Mouse (Mus musculus) forebrain, embryonic 12.5 days (tissue): ENCODE data around the gene Selenoo. TPM values are rescaled to one million over a fixed set of nuclear protein-coding genes. Genes with fewer than 3 reads are reported as not detected.

Experiments used
- ATAC-seq: fragments of 200-750 bp; cut with Nextera tagmentation; 2 replicates; pipeline ENCODE4 v1.8.0; 2017; ENCODE audit warnings: moderate TSS enrichment; ENCODE audit not compliant: low FRiP score
- H3K27ac ChIP-seq: fragments of 300-500 bp; sonication (generic); 2 replicates; pipeline ENCODE4 v1.5.1; 2016; ENCODE audit warnings: mild to moderate bottlenecking
- H3K27me3 ChIP-seq: fragments of 300-500 bp; sonication (generic); 2 replicates; pipeline ENCODE4 v1.6.1; 2016; ENCODE audit warnings: mild to moderate bottlenecking
- H3K36me3 ChIP-seq: fragments of 300-500 bp; sonication (generic); replicated peaks from 2 replicates; pipeline ENCODE4 v1.6.1; 2016; ENCODE audit warnings: mild to moderate bottlenecking
- H3K4me1 ChIP-seq: fragments of 300-500 bp; sonication (generic); 2 replicates; pipeline ENCODE4 v1.6.1; 2016
- H3K4me2 ChIP-seq: fragments of 300-500 bp; sonication (generic); 2 replicates; pipeline ENCODE4 v1.6.1; 2016; ENCODE audit warnings: mild to moderate bottlenecking, moderate library complexity
- H3K4me3 ChIP-seq: fragments of 300-500 bp; sonication (generic); replicated peaks from 2 replicates; pipeline ENCODE4 v1.5.1; 2016; ENCODE audit warnings: mild to moderate bottlenecking
- H3K9ac ChIP-seq: fragments of 300-500 bp; sonication (generic); 2 replicates; pipeline ENCODE4 v1.6.1; 2016; ENCODE audit warnings: mild to moderate bottlenecking
- H3K9me3 ChIP-seq: fragments of 300-500 bp; sonication (generic); 2 replicates; pipeline ENCODE4 v1.6.1; 2016
- WGBS: fragments of 180-500 bp; shearing (Covaris S2); methylation state at CpG from one replicate; pipeline ENCODE4 v1.1.7; 2016; 5-methylcytosine and 5-hydroxymethylcytosine counted together
- polyA plus RNA-seq: library from polyadenylated mRNA; unstranded; fragments of >200 nt; fragmentation: Nextera tagmentation; extraction: Ambion mirVana; gene quantifications from 2 replicates; pipeline ENCODE4 v1.2.1, GENCODE M21; 2016

Gene Selenoo
- polyA plus RNA-seq, 1 experiment from 2014 or later, result 24.4 TPM

DNA sequence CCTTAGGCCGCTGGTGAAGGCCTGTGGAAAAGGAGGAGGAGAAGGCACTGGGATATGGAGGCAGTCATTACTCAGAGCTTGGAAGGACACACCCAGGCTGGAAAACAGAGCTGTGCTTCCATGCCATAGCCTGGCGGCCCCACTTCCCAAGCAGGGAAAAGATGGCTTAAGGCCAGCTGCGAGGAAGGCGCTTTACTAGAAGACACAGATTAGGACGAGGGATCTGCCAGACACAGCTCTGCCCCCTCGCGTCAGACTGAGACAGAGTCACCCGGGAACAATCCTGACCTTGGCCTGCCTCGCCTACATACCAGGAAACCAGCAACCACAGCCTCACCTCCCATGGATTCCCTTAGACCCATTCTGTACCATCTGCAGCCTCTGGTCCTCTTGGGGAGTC, 21.3 kb downstream of the Selenoo start:
- 90% methylated on average over 9 of the region's 9 CpGs for WGBS

DNA sequence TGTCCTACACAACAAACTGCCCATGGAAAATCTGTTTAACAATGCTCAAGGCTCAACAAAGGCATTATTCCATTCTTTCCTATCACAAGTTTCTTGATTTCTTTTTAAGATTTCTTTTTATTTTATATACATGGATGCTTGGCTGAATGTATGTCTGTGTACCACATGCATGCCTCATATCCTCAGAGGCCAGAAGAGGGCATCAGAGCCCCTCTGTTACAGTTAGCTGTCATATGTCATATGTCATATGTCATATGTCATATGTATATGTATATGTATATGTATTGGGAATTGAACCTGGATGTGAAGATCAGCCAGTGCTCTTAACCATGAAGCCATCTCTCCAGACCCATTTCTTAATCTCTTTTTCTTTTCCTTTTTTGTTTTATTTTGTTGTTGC, 29.1 kb downstream of the Selenoo start:
- Histone ChIP-seq H3K36me3 (peaks cover 65% of the 10 kb centered on the region), H3K9me3 (no peaks in the 10 kb centered on the region), H3K9ac (no peak overlapping the region), H3K4me2 (no peak overlapping the region), H3K4me1 (peaks cover 32% of the 10 kb centered on the region), H3K27me3 (no peaks in the 10 kb centered on the region), H3K4me3 (no peak overlapping the region), H3K27ac (no peak overlapping the region)
- ATAC-seq, result no peak

More for the DNA sequence above, 21.3 kb downstream of the Selenoo start:
- H3K9me3 ChIP-seq, result no peaks in the 10 kb centered on the region
- no peak for ATAC-seq
- no peak overlapping the region for H3K9ac ChIP-seq
- H3K4me1 ChIP-seq, result no peaks in the 10 kb centered on the region
- no peaks in the 10 kb centered on the region for H3K27me3 ChIP-seq
- H3K4me2 ChIP-seq, result no peak overlapping the region
- no peak overlapping the region for H3K4me3 ChIP-seq
- peaks cover 91% of the 10 kb centered on the region for H3K36me3 ChIP-seq
- H3K27ac ChIP-seq, result no peak overlapping the region

DNA sequence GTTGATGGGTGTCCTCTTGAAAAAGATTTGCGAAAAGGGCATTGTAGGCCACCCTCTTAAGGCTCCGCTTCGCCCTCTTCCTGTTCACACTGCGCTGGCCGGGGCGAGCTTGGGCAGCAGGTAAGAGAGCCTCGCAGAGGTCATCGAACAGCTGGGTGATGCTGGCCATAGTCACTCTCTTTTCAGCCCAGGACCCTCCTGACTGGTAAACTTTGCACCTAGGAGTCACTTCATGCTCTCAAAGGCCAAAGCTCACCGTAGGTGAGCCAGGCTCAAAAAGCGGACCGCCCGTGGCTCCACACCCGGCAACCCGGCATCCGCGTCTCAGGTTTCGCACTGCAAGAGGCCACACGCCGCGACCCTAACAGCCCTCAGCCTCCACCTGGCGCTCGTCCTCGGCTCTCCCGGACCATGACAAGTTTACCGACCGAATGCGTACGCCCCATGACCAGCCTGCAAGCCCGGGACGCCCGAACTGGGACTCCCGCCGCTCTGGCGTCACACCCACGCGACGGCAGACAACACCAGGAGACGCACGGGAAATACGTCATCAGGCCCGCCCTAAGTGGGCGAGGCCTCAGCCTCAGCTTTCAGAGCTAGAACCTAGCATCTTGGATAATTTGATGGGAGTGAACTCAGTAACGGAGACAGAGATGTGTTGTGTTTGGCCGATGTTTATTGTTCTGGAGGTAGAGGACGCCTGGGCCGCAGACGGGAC, 33.9 kb downstream of the Selenoo start, which contains the start of gene Tubgcp6:
Gene Tubgcp6, minus strand, starts transcription at position 464 of the 718 bp plus-strand sequence.
- under 1% methylated on average over 47 of the region's 47 CpGs for WGBS

DNA sequence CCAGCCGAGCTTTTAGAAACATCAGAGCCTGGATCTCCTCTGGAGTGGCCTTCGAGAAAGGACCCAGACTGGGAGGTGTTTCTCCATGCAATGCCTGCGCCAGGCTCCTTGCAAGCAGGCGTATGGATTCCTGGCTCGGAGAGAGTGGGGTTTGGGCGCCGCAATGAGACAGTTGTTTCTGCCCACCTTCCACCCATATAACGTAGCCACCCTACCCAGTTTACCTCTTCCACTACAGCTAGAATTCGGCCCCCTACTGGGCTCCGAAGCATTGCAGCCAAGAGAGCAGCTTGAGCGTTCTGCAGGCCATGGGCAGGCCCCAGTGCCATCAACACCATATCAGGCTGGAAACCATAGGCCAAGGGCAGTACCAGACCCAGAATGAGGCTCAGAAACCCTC, 34.7 kb downstream of the Selenoo start:
- Histone ChIP-seq H3K9ac (peak overlapping the region; percentile 82), H3K4me1 (peaks cover 52% of the 10 kb centered on the region), H3K4me2 (peak overlapping the region; percentile 96), H3K27ac (peak overlapping the region; percentile 84), H3K36me3 (peaks cover 25% of the 10 kb centered on the region), H3K4me3 (peak overlapping the region; percentile 86), H3K27me3 (no peaks in the 10 kb centered on the region), H3K9me3 (no peaks in the 10 kb centered on the region)
- 34% methylated on average over 11 of the region's 11 CpGs for WGBS
- ATAC-seq, result peak; percentile 13; the same call in 1 of the 2 replicates

More for the DNA sequence above, 33.9 kb downstream of the Selenoo start, which contains the start of gene Tubgcp6:
- Histone ChIP-seq H3K27ac (peak within 1 kb of the TSS; percentile 84), H3K27me3 (no peaks in the 10 kb centered on the region), H3K4me1 (peaks cover 47% of the 10 kb centered on the region), H3K36me3 (peaks cover 33% of the 10 kb centered on the region), H3K9ac (peak within 1 kb of the TSS; percentile 82), H3K4me3 (peak within 1 kb of the TSS; percentile 86), H3K4me2 (peak within 1 kb of the TSS; percentile 96), H3K9me3 (no peaks in the 10 kb centered on the region)
- ATAC-seq, result peak; percentile 87

DNA sequence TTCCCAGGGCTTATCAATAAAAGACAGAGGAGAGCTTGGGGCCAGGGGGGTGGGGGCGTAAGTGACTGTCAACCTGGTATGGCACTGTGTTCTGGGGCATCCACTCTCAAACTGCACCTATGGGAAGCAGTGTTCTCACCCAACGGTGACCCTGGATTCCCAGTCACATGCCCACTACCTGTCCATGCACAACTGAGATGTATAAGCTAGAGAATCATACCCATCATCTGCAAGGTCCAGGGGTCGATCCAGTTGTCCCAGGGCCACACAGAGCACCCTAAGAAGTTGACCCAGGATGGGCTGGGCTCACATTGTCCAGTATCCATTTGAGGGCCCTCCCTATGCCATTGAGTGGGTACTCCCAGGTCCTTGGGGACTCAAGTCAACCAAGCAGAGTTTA, 35.4 kb downstream of the Selenoo start:
- H3K4me3 ChIP-seq, result no peak overlapping the region
- no peak for ATAC-seq
- no peak overlapping the region for H3K4me2 ChIP-seq
- no peak overlapping the region for H3K9ac ChIP-seq
- H3K4me1 ChIP-seq, result peaks cover 56% of the 10 kb centered on the region
- no peaks in the 10 kb centered on the region for H3K27me3 ChIP-seq
- H3K36me3 ChIP-seq, result peaks cover 19% of the 10 kb centered on the region
- no peaks in the 10 kb centered on the region for H3K9me3 ChIP-seq
- no peak overlapping the region for H3K27ac ChIP-seq
- whole genome bisulfite sequencing, result 92% methylated on average over 3 of the region's 3 CpGs

DNA sequence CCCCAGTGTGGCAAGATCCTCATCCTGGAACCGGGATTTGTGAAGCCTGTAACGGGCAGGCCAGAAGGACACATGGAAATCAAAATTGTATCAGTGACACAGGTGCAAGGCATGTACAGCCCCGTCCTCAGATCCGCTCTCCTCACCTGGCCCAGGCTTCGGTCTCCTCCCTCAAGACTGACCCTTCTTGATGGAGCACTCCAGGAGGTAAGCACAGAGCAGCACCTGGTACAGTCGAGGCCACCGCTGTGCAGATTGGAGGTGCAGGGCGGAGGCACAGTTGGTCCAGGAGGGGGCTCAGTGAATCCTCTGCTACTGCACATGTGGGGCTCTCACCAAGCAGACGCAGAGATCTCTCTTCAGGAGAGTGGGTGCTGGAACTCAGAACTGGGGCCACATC, 36.5 kb downstream of the Selenoo start:
- H3K4me2 ChIP-seq, result no peak overlapping the region
- no peak for ATAC-seq
- H3K4me3 ChIP-seq, result no peak overlapping the region
- peaks cover 9% of the 10 kb centered on the region for H3K36me3 ChIP-seq
- WGBS, result 93% methylated on average over 9 of the region's 9 CpGs
- H3K27ac ChIP-seq, result no peak overlapping the region
- H3K4me1 ChIP-seq, result peaks cover 47% of the 10 kb centered on the region
- no peaks in the 10 kb centered on the region for H3K9me3 ChIP-seq
- no peaks in the 10 kb centered on the region for H3K27me3 ChIP-seq
- H3K9ac ChIP-seq, result no peak overlapping the region

DNA sequence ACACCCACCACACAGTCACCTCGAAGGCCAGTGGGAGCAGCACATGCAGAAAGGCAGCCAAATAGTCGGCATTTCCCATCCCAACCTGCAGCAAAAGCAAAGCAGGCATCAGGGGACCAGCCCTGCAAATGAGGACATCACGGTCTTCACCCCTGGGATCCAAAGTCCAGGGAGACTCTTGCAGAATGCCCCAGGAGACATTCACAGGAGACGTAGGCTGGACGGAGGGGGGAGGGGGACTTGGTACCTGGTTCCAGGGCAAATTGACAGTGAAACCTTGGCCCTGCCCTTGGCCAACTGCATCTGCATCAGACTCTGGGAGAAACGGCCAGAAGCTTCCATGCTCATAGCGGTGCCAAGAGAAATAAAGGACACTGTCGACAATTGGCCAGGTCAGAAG, 37.7 kb downstream of the Selenoo start:
- ATAC-seq, result no peak
- Histone ChIP-seq H3K9ac (no peak overlapping the region), H3K27ac (no peak overlapping the region), H3K4me1 (peaks cover 34% of the 10 kb centered on the region), H3K36me3 (peaks cover 17% of the 10 kb centered on the region; the same call in 1 of the 2 replicates), H3K27me3 (no peaks in the 10 kb centered on the region), H3K4me2 (no peak overlapping the region), H3K4me3 (no peak overlapping the region), H3K9me3 (no peaks in the 10 kb centered on the region)
- 88% methylated on average over 8 of the region's 8 CpGs for WGBS

DNA sequence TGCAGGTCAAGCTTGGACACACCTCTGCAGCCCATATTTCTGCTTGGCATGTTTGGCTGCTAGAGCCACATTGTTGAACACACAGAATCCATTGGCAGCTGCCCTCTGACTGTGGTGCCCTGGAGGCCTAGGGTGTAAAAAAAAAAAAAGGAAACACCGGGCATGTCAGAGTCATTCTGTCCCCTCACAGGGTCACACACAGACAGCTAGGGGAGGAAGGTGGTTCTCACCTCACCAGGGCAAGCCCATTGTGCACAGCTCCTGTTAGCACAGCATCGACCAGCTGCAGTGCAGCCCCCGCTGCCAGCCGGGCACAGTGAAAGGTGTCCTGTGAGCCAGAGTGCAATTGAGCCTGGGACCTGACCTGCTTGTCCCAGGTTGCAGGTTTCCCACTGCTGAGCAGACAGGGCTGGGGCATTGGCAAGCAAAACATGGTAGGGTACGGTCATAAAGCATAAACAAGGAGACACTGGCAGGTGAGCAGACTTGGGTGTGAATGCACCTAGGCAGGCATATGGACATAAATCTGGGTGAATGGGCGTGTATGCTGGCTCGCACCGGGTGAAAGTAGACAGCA, 38.6 kb downstream of the Selenoo start:
- peak overlapping the region; percentile 71 for H3K4me2 ChIP-seq
- 91% methylated on average over 8 of the region's 8 CpGs for WGBS
- ATAC-seq, result no peak

DNA sequence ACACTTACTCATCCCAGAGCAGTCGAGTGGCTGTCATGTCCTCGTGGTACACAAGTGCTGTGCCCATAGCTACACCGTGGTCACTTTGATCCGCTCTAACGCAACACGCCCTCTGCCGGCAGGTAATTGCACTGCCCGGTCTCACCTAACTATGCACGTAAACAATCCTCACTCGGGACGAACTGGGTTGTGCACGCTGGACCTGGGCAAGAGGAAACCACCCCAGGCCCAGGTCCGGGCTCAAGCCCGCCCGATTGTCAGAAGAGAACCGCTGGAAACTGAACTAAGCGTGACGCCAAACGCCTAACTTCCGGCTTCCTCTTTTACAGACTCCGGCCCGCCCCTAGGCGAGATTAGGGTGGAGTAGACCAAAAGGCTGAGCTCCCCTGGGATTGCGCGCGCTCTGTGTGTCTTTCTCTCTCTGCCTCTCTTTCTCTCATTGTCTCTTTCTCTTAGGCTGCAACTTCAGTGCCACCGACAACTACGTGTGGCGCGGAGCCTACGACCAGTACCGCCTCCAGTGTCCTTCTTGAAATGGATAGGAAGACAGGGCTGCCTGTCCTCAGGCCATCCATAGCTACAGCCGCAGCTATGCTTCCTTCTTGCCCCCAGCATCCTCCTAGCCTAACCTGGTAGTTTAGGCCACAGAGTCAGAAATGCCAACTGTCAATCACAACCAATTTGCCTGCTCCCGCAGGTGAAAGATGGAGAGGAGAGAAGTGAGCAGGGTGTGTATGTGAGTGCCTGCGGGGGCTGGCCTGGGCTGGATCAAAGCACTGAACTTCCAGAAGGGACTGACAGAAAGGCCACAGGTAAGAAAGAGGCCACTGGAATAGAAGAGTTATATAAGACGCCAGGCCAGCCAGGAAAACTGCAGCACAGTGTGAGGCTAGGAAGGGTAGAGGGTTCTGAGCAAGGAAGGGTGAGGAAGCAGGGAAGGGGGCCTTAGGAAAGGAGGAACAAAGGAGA, 39.8 kb downstream of the Selenoo start, which contains the start of gene Hdac10:
Gene Hdac10, minus strand, starts transcription at position 319 of the 969 bp plus-strand sequence.
- no peaks in the 10 kb centered on the region for H3K9me3 ChIP-seq
- H3K27me3 ChIP-seq, result no peaks in the 10 kb centered on the region
- H3K27ac ChIP-seq, result peak within 1 kb of the TSS; percentile 83
- peaks cover 19% of the 10 kb centered on the region; the same call in 1 of the 2 replicates for H3K36me3 ChIP-seq
- H3K4me1 ChIP-seq, result peaks cover 20% of the 10 kb centered on the region
- H3K4me2 ChIP-seq, result peak within 1 kb of the TSS; percentile 71
- H3K4me3 ChIP-seq, result peak within 1 kb of the TSS; percentile 57
- 2% methylated on average over 36 of the region's 36 CpGs for WGBS
- ATAC-seq, result peak; percentile 87
- peak within 1 kb of the TSS; percentile 69 for H3K9ac ChIP-seq

More for the DNA sequence above, 38.6 kb downstream of the Selenoo start:
- Histone ChIP-seq H3K27ac (no peak overlapping the region), H3K9ac (peak overlapping the region; percentile 69), H3K36me3 (peaks cover 19% of the 10 kb centered on the region; the same call in 1 of the 2 replicates), H3K9me3 (no peaks in the 10 kb centered on the region), H3K27me3 (no peaks in the 10 kb centered on the region), H3K4me3 (peak overlapping the region; percentile 57), H3K4me1 (peaks cover 26% of the 10 kb centered on the region)

DNA sequence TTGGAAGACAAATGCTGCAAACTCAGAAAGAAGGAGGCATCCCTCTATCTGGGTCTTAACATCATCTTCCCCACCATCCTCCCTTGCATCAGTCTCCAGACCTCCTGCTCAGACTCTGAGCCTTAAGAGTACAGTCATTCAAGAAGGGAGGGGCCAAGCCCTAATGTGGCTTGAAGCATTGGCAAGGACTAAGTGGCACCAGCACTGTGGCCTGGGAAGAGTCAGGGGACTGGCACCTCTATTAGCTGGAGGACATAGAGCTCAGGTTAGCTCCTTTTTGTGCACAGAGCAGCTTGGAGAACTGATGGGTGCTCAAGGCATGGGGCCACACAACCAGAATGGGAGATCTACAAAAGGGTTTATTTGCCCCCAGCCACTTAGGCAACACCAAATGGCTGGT, 41.4 kb downstream of the Selenoo start:
- Histone ChIP-seq H3K36me3 (peaks cover 15% of the 10 kb centered on the region; the same call in 1 of the 2 replicates), H3K9me3 (no peaks in the 10 kb centered on the region), H3K4me3 (no peak overlapping the region), H3K27ac (no peak overlapping the region), H3K4me1 (peaks cover 15% of the 10 kb centered on the region), H3K4me2 (no peak overlapping the region), H3K27me3 (no peaks in the 10 kb centered on the region), H3K9ac (no peak overlapping the region)
- ATAC-seq, result no peak

DNA sequence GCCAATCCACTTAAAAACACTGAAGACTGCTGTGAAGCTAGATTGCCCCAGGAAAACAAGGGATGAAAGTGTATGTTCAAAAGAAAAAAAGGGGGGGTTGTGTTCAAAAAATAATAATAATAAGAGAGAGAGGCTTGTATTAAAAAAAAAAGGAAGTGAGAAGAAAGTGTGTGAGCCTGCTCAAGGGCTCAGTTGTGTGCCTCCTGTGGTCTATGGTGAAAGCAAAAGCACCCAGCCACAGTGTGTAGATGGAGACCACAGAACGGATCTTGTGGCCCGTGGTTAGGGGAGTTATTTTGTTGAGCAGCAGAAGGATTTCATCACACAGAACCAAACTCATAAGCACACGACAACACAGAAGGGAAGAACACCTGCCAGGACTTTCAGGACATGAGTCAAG, 42.4 kb downstream of the Selenoo start:
- no peak for ATAC-seq
- H3K27me3 ChIP-seq, result no peaks in the 10 kb centered on the region
- no peak overlapping the region for H3K4me2 ChIP-seq
- H3K9ac ChIP-seq, result no peak overlapping the region
- no peak overlapping the region for H3K4me3 ChIP-seq
- H3K9me3 ChIP-seq, result no peaks in the 10 kb centered on the region
- H3K4me1 ChIP-seq, result peaks cover 15% of the 10 kb centered on the region
- H3K36me3 ChIP-seq, result peaks cover 12% of the 10 kb centered on the region; the same call in 1 of the 2 replicates
- WGBS, result 89% methylated on average over 3 of the region's 3 CpGs
- no peak overlapping the region for H3K27ac ChIP-seq
